Mouse (Mus musculus): ENCODE results near the gene Ctf2.
"Not testable (repeated sequence)": the region's sequence is repeated elsewhere in the genome, so short reads cannot be mapped to it uniquely, and the experiment has no call there.

Ctf2 gene

GRCm38 (mm10) chr7:127712461-127713385, 19.2 kb downstream of the Ctf2 start, which contains the start of gene Ctf1:
TSS of gene Ctf1 (plus strand) at chr7:127712736.
- DNase-seq (ENCODE audit: low spot score in 2 of 2): peak; percentile 52 to 54

GRCm38 (mm10) chr7:127711456-127711855, 20.5 kb downstream of the Ctf2 start:
- no peak for DNase-seq (ENCODE audit: low spot score in 2 of 2)

- DNase-seq (ENCODE audit: low spot score in 2 of 2): no peak
These were observed 20.9 kb downstream of the Ctf2 start for GRCm38 (mm10) chr7:127711031-127711430.

DNA sequence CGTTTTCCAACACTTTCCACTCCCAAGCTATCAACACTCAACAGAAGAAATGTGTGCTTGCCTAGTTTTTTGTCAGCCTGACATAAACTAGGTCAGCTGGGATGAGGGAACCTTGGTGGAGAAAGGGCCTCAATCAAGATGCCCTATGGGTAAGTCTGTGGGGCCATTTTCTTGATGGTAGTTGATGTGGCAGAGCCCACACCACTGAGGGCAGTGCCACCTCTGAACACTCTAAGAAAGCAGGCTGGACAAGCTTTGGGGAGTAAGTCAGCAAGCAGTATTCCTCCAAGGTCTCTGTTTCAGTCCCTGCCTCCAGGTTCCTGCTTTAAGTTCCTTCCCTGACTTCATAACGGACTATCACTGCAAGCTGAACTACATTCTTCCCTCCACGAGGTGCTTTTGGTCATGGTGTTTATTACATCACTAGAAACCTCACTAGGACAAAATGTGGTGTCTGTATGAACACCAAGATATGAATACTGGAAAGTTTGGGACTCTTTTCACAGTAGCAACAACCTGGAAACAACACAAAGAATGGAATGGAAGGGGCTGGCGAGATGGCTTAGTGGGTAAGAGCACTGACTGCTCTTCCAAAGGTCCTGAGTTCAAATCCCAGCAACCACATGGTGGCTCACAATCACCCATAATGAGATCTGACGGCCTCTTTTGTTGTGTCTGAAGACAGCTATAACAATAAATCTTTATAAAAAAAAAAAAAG, 22.5 kb downstream of the Ctf2 start:
- DNase-seq (ENCODE audit: low spot score in 2 of 2): no peak

GRCm38 (mm10) chr7:127708207-127709078, 23.5 kb downstream of the Ctf2 start, which contains the start of gene Bcl7c:
TSS of gene Bcl7c (minus strand) at chr7:127708933.
- DNase-seq (ENCODE audit: low spot score in 2 of 2): peak; percentile 81 to 85

GRCm38 (mm10) chr7:127707957-127708206, 24.1 kb downstream of the Ctf2 start:
- DNase-seq (ENCODE audit: low spot score in 2 of 2): no peak

DNA sequence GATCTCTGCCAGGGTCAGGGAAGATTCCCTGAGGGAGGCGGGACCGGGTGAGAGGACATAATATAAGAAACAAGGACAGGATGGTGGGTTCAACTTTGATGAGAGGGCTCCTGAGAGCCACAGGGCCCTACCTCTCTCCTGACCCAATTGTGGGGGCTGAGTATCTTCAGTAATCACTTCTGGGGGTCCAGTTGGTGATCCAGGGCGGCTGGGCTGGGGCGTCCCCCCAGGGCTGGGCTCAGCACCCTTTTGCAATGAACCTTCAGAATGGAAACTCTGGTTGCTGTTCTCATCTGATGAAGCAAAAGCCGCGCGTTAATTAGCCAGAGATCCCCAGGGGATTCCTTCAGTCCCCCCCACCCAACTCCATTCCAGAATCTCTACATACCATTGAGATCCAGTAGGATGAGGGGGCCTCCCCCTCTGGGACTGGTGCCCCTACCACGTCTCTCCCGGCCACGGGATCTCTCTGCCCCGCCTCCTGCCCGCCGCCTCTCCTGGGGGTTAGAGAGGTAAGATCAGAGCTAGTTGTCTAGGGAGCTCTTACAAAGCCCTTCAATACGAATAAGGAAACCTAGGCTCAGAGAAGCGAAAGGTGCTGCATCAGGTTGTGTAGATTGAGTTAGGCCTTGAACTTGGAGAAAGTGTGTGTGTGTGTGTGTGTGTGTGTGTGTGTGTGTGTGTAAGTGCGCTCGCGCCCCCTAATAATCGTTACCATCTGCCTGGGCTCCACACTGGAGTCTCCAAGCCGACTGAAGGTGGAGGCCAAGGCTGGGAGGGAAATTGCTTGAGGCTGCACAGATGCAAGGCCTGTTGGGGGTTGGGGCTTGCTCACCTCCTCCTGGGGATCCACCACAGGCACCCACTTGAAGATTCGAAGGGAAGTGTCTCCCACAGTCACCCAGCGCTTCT, 24.7 kb downstream of the Ctf2 start:
- DNase-seq (ENCODE audit: low spot score in 2 of 2): no peak

GRCm38 (mm10) chr7:127705706-127706105, 26.3 kb downstream of the Ctf2 start:
- DNase-seq (ENCODE audit: low spot score in 2 of 2): no peak

- no peak for DNase-seq (ENCODE audit: low spot score in 2 of 2)
These were observed 27.4 kb downstream of the Ctf2 start for GRCm38 (mm10) chr7:127704598-127704997.

- DNase-seq (ENCODE audit: low spot score in 2 of 2): no peak
These were observed 28.3 kb downstream of the Ctf2 start for GRCm38 (mm10) chr7:127703561-127704178.

DNA sequence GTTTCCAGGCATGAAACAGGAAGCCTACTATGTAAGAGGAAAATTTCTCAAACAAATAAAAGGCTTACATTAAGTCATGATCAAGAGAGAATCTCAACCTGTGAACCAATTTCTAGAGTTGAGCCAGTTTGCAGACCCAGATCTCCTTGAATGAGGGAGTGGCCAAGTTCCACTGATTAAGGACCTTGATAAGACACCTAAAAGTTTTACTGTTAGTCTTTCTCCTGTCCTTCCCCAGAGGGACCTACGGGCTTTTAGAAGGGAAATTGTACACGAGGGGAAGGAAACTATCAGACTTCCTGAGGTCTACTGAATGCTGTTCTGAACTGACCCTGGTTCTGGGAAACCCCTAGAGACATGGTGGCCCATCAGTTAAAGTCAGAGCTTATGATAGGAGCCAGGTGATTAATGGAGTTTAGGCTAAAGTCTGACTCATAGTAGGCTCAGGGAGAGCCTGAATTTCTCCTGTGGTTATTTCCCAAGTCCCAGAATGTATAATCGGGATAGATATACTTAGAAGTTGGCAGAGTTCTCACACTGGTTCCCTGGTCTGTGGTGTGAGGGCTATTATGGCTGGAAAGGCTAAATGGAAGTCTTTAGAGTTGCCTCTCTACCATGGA, 31.1 kb downstream of the Ctf2 start:
- DNase-seq (ENCODE audit: low spot score in 2 of 2): no peak

DNA sequence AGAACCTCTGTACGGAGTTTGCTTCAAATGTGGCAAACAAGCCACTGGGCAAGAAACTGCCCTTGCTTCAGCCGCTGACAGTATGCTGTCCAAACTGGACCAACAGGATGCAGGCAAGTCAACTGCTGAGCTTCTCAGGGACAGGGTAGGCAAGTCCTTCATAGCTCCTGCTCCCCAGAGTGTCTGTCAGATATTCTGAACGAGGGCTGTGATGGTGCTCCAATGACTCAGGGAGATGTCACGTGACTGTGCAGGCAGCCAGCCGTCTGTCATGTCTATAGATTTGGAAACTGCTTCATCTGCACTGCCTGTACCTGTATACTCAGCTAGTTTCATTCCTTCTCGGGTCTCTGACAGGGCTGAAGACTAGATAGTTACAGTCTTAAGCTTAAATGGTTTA, 33.0 kb downstream of the Ctf2 start:
- DNase-seq (ENCODE audit: low spot score in 2 of 2): no peak

DNA sequence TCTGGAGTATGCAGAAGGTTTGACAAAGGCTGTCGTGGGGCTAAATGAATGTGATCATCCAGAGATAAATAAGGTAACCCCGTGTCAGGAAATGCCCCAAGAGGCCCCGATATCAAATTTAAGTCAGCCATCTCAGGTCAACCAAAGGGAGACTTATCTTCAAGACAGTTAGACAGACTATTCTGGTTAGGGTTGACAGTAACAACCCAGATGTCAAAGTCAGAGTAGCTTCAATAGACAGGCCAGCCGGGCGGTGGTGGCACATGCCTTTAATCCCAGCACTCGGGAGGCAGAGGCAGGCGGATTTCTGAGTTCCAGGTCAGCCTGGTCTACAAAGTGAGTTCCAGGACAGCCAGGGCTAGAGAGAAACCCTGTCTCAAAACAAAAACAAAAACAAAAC, 38.2 kb downstream of the Ctf2 start:
- not testable (repeated sequence) for DNase-seq (ENCODE audit: low spot score in 2 of 2)

- DNase-seq (ENCODE audit: low spot score in 2 of 2): no peak
These were observed 38.7 kb downstream of the Ctf2 start for GRCm38 (mm10) chr7:127693290-127693689.

DNA sequence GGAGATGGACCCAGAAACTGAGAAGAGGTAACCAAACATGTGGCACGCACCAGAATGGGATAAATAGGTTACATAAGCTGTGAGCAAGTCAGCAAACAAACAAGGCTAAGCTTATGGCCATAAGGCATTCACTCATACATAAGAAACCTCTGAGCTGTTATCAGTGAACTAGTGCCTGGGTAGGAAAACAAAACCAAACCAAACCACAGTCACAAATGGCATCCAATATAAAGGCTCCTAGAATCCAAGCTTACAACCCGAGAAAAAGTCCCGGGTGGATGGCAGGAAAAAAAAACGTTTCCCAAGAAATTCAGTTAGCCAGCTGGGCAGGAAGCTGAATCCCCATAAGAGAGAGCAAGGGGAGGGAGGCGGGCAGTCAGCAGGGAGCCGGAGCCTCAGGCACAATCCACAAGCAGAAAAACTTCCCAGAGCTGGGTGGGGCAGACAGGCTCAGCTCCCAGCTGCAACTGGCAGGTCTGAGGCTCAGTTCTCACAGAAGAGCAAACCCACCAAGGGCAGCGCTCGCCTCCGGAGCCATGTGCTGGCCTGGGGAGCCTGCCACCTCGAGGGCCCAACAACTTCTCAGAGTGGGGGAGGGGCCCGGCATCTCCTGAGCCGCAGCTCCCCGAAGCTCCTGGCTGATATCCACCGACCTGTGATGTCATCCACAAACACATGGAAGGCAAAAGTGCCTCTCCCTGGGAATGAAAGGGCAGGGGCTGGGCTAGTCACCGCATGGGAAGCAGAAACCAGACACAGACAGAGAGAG, 40.6 kb downstream of the Ctf2 start:
- DNase-seq (ENCODE audit: low spot score in 2 of 2): no peak

- no peak for DNase-seq (ENCODE audit: low spot score in 2 of 2)
These were observed 42.2 kb downstream of the Ctf2 start for GRCm38 (mm10) chr7:127689626-127690280.

GRCm38 (mm10) chr7:127688935-127689334, 43.0 kb downstream of the Ctf2 start:
- no peak for DNase-seq (ENCODE audit: low spot score in 2 of 2)

GRCm38 (mm10) chr7:127686740-127687449, 45.1 kb downstream of the Ctf2 start:
- DNase-seq (ENCODE audit: low spot score in 2 of 2): no peak

Measured in natural killer cell, adult 2 months (primary cell).